Mouse (Mus musculus) MEL (cell line): ENCODE data around the gene Mettl27.

Source experiments
- CTCF ChIP-seq, 3 experiments: IDR thresholded peaks in 2 of 3; conservative IDR thresholded peaks in 1 of 3; 2 replicates each; pipeline ENCODE4 v1.5.1; 2011 to 2012; ENCODE audit warnings: low read length in 3 of 3, low read depth in 2 of 3, mild to moderate bottlenecking in 2 of 3, improper control_type of control experiment in 1 of 3, inconsistent platforms in 1 of 3, mixed read lengths in 1 of 3, moderate library complexity in 1 of 3; ENCODE audit not compliant: control insufficient read depth in 1 of 3, insufficient read depth in 1 of 3, poor library complexity in 1 of 3, severe bottlenecking in 1 of 3
- EP300 ChIP-seq, 2 experiments: IDR thresholded peaks; 2 replicates each; pipeline ENCODE4 v1.6.1; 2011; ENCODE audit warnings: improper control_type of control experiment in 2 of 2, low read length in 2 of 2, low read depth in 1 of 2, mild to moderate bottlenecking in 1 of 2
- ETS1 ChIP-seq: IDR thresholded peaks from 2 replicates; pipeline ENCODE4 v1.6.1; 2012; ENCODE audit warnings: low read depth, mild to moderate bottlenecking, inconsistent platforms, low read length, improper control_type of control experiment, moderate library complexity
- GABPA ChIP-seq: IDR thresholded peaks from 2 replicates; pipeline ENCODE4 v1.6.1; 2012; ENCODE audit warnings: low read depth, mild to moderate bottlenecking, inconsistent platforms, low read length, improper control_type of control experiment, moderate library complexity
- JUND ChIP-seq: IDR thresholded peaks from 2 replicates; pipeline ENCODE4 v1.6.1; 2011; ENCODE audit warnings: low read depth, mild to moderate bottlenecking, improper control_type of control experiment, low read length
- MAX ChIP-seq: IDR thresholded peaks from 2 replicates; pipeline ENCODE4 v1.6.1; 2011; ENCODE audit warnings: low read length, improper control_type of control experiment
- MYC ChIP-seq: IDR thresholded peaks from 2 replicates; pipeline ENCODE4 v1.6.1; 2011; ENCODE audit warnings: low read depth, mild to moderate bottlenecking, low read length, improper control_type of control experiment, moderate library complexity
- POLR2A ChIP-seq, 2 experiments: IDR thresholded peaks; 2 replicates each; pipeline ENCODE4 v1.6.1; 2011 to 2012; ENCODE audit warnings: low read length in 2 of 2, mild to moderate bottlenecking in 2 of 2, control low read depth in 1 of 2, improper control_type of control experiment in 1 of 2, low read depth in 1 of 2, moderate library complexity in 1 of 2; ENCODE audit not compliant: control insufficient read depth in 1 of 2, insufficient read depth in 1 of 2, poor library complexity in 1 of 2
- RCOR1 ChIP-seq: IDR thresholded peaks from 2 replicates; pipeline ENCODE4 v1.6.1; 2012; ENCODE audit warnings: low read depth, mild to moderate bottlenecking, inconsistent platforms, low read length, improper control_type of control experiment
- TCF12 ChIP-seq: IDR thresholded peaks from 2 replicates; pipeline ENCODE4 v1.6.1; 2014; ENCODE audit warnings: low read depth, mild to moderate bottlenecking, inconsistent platforms, low read length, improper control_type of control experiment, moderate library complexity
- ZKSCAN1 ChIP-seq: IDR thresholded peaks from 2 replicates; pipeline ENCODE4 v1.6.1; 2012; ENCODE audit warnings: low read depth, mild to moderate bottlenecking, inconsistent platforms, low read length, improper control_type of control experiment, moderate library complexity

DNA sequence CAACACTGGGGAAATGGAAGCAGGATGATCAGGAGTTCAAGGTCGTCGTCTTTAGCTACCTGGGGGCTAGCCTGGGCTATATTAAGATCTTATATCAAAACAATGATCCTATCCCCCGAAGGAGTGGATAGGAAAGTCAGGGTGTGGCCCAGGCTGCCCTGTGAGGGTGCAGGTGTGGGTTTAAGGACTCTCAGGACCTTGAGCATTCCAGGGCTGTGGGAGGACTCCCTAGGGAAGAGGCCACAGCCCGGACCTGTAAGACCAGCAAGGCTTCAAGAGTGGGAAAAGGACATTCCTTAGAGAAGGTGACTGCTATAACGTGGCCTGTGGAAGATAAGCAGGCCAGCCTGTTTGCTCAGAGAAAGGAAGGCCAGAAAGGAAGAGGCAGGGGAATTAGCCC, 12.0 kb downstream of the Mettl27 start:
- TF ChIP-seq POLR2A (IDR thresholded peaks at IDR 0.05; ENCODE audit: control insufficient read depth in 1 of 2, insufficient read depth in 1 of 2, low read depth in 1 of 2, low read length in 2 of 2, poor library complexity in 1 of 2) = no peak
- no peak for TF ChIP-seq CTCF (IDR thresholded peaks at IDR 0.05 in 2 of 3, conservative IDR thresholded peaks at IDR 0.05 in 1 of 3; ENCODE audit: control insufficient read depth in 1 of 3, insufficient read depth in 1 of 3, low read depth in 2 of 3, low read length in 3 of 3, poor library complexity in 1 of 3, severe bottlenecking in 1 of 3)
- TF ChIP-seq MAX = no peak
- no peak for TF ChIP-seq GABPA
- no peak for TF ChIP-seq RCOR1
- TF ChIP-seq MYC = no peak
- TF ChIP-seq EP300 (IDR thresholded peaks at IDR 0.05; ENCODE audit: low read depth in 1 of 2, low read length in 2 of 2) = no peak
- no peak for TF ChIP-seq JUND
- no peak for TF ChIP-seq ZKSCAN1
- no peak for TF ChIP-seq TCF12
- TF ChIP-seq ETS1 = no peak
